Mouse (Mus musculus) neural tube, embryonic 12.5 days (tissue): ENCODE measurements at regions not wholly inside any gene's neighbourhood (a gene's known extent, or its start where the extent isn't known, plus 50 kb on each side); places are given as distances from the start of the nearest gene placed in this dataset.
"Not testable (repeated sequence)": the region's sequence is repeated elsewhere in the genome, so short reads cannot be mapped to it uniquely, and the experiment has no call there.

ENCODE experiments used
- ATAC-seq: fragments of 200-750 bp; cut with Nextera tagmentation; 2 replicates; pipeline ENCODE4 v1.8.0; 2017; ENCODE audit warnings: low read depth, mild to moderate bottlenecking, moderate TSS enrichment, moderate library complexity; ENCODE audit not compliant: low FRiP score
- H3K27ac ChIP-seq: fragments of 300-500 bp; sonication (generic); 2 replicates; pipeline ENCODE4 v1.5.1; 2016
- H3K27me3 ChIP-seq: fragments of 300-500 bp; sonication (generic); replicated peaks from 2 replicates; pipeline ENCODE4 v1.6.1; 2016; ENCODE audit warnings: mild to moderate bottlenecking
- H3K36me3 ChIP-seq: fragments of 300-500 bp; sonication (generic); 2 replicates; pipeline ENCODE4 v1.6.1; 2016; ENCODE audit warnings: mild to moderate bottlenecking
- H3K4me1 ChIP-seq: fragments of 300-500 bp; sonication (generic); 2 replicates; pipeline ENCODE4 v1.6.1; 2016
- H3K4me2 ChIP-seq: fragments of 300-500 bp; sonication (generic); replicated peaks from 2 replicates; pipeline ENCODE4 v1.6.1; 2016; ENCODE audit warnings: mild to moderate bottlenecking
- H3K4me3 ChIP-seq: fragments of 300-500 bp; sonication (generic); 2 replicates; pipeline ENCODE4 v1.5.1; 2016
- H3K9ac ChIP-seq: fragments of 300-500 bp; sonication (generic); 2 replicates; pipeline ENCODE4 v1.6.1; 2016; ENCODE audit warnings: mild to moderate bottlenecking
- H3K9me3 ChIP-seq: fragments of 300-500 bp; sonication (generic); 2 replicates; pipeline ENCODE4 v1.6.1; 2016; ENCODE audit warnings: mild to moderate bottlenecking
- WGBS: fragments of 180-500 bp; shearing (Covaris S2); methylation state at CpG from one replicate; pipeline ENCODE4 v1.1.7; 2016; 5-methylcytosine and 5-hydroxymethylcytosine counted together

- H3K9me3 ChIP-seq: no peaks in the 10 kb centered on the region
- H3K4me2 ChIP-seq: no peak overlapping the region
- H3K4me3 ChIP-seq: no peak overlapping the region
- H3K4me1 ChIP-seq: no peaks in the 10 kb centered on the region
- no peak overlapping the region for H3K9ac ChIP-seq
- 84% methylated on average over 2 of the region's 2 CpGs for WGBS
- no peaks in the 10 kb centered on the region for H3K27me3 ChIP-seq
- no peak for ATAC-seq
- no peak overlapping the region for H3K27ac ChIP-seq
- no peaks in the 10 kb centered on the region for H3K36me3 ChIP-seq
These were observed 138.5 kb downstream of the Rdh14 start for GRCm38 (mm10) chr12:10529077-10529476.

- 85% methylated on average over 3 of the region's 3 CpGs for whole genome bisulfite sequencing
These were observed 140.4 kb downstream of the Rdh14 start for GRCm38 (mm10) chr12:10530996-10531395.

GRCm38 (mm10) chr12:10533971-10534370, 143.4 kb downstream of the Rdh14 start:
- Histone ChIP-seq H3K9ac (no peak overlapping the region), H3K27ac (no peak overlapping the region), H3K27me3 (no peaks in the 10 kb centered on the region), H3K4me3 (no peak overlapping the region), H3K4me2 (no peak overlapping the region), H3K4me1 (no peaks in the 10 kb centered on the region), H3K9me3 (no peaks in the 10 kb centered on the region), H3K36me3 (no peaks in the 10 kb centered on the region)
- WGBS: 88% methylated on average over 6 of the region's 6 CpGs
- ATAC-seq: no peak

More at GRCm38 (mm10) chr12:10530996-10531395, 140.4 kb downstream of the Rdh14 start:
- Histone ChIP-seq H3K27me3 (no peaks in the 10 kb centered on the region), H3K27ac (no peak overlapping the region), H3K4me3 (no peak overlapping the region), H3K4me1 (no peaks in the 10 kb centered on the region), H3K4me2 (no peak overlapping the region), H3K9me3 (no peaks in the 10 kb centered on the region), H3K9ac (no peak overlapping the region), H3K36me3 (no peaks in the 10 kb centered on the region)
- no peak for ATAC-seq

GRCm38 (mm10) chr12:10536239-10536638, 145.7 kb downstream of the Rdh14 start:
- no peaks in the 10 kb centered on the region for H3K4me1 ChIP-seq
- WGBS: 81% methylated on average over 12 of the region's 12 CpGs
- H3K27me3 ChIP-seq: no peaks in the 10 kb centered on the region
- no peak overlapping the region for H3K27ac ChIP-seq
- ATAC-seq: no peak
- H3K9me3 ChIP-seq: no peaks in the 10 kb centered on the region
- H3K4me2 ChIP-seq: no peak overlapping the region
- H3K9ac ChIP-seq: no peak overlapping the region
- H3K4me3 ChIP-seq: no peak overlapping the region
- no peaks in the 10 kb centered on the region for H3K36me3 ChIP-seq

GRCm38 (mm10) chr12:10537069-10537468, 146.5 kb downstream of the Rdh14 start:
- WGBS: 0% methylated on average over 4 of the region's 4 CpGs
- Histone ChIP-seq H3K36me3 (no peaks in the 10 kb centered on the region), H3K9ac (no peak overlapping the region), H3K9me3 (no peaks in the 10 kb centered on the region), H3K4me1 (no peaks in the 10 kb centered on the region), H3K4me3 (no peak overlapping the region), H3K27ac (no peak overlapping the region), H3K27me3 (no peaks in the 10 kb centered on the region), H3K4me2 (no peak overlapping the region)
- peak; percentile 61; the same call in 1 of the 2 replicates for ATAC-seq

GRCm38 (mm10) chr12:10549481-10550201, 159.1 kb downstream of the Rdh14 start:
- Histone ChIP-seq H3K9me3 (no peaks in the 10 kb centered on the region), H3K4me3 (no peak overlapping the region), H3K9ac (no peak overlapping the region), H3K27ac (no peak overlapping the region), H3K27me3 (no peaks in the 10 kb centered on the region), H3K4me1 (no peaks in the 10 kb centered on the region), H3K4me2 (no peak overlapping the region), H3K36me3 (no peaks in the 10 kb centered on the region)
- ATAC-seq: no peak
- WGBS: 72% methylated on average over 1 of the region's 1 CpGs

- not testable (repeated sequence) for H3K27ac ChIP-seq, H3K9ac ChIP-seq, H3K4me3 ChIP-seq, H3K9me3 ChIP-seq, H3K4me2 ChIP-seq, ATAC-seq, H3K4me1 ChIP-seq, H3K36me3 ChIP-seq, H3K27me3 ChIP-seq
- 83% methylated on average over 1 of the region's 1 CpGs for WGBS
These were observed 164.1 kb downstream of the Rdh14 start for GRCm38 (mm10) chr12:10554701-10555100.

GRCm38 (mm10) chr12:10562966-10563365, 172.4 kb downstream of the Rdh14 start:
- Histone ChIP-seq H3K9me3 (no peaks in the 10 kb centered on the region), H3K9ac (no peak overlapping the region), H3K4me3 (no peak overlapping the region), H3K4me2 (no peak overlapping the region), H3K27me3 (no peaks in the 10 kb centered on the region), H3K4me1 (no peaks in the 10 kb centered on the region), H3K36me3 (no peaks in the 10 kb centered on the region), H3K27ac (no peak overlapping the region)
- 65% methylated on average over 1 of the region's 1 CpGs for WGBS
- ATAC-seq: no peak

- no peak overlapping the region for H3K4me3 ChIP-seq
- no peak overlapping the region for H3K27ac ChIP-seq
- H3K4me1 ChIP-seq: no peaks in the 10 kb centered on the region
- 92% methylated on average over 2 of the region's 2 CpGs for WGBS
- no peak overlapping the region for H3K9ac ChIP-seq
- no peak overlapping the region for H3K4me2 ChIP-seq
- H3K9me3 ChIP-seq: no peaks in the 10 kb centered on the region
- H3K36me3 ChIP-seq: no peaks in the 10 kb centered on the region
- no peak for ATAC-seq
- no peaks in the 10 kb centered on the region for H3K27me3 ChIP-seq
These were observed 177.3 kb downstream of the Rdh14 start for GRCm38 (mm10) chr12:10567881-10568280.

GRCm38 (mm10) chr12:10571643-10572377, 181.2 kb downstream of the Rdh14 start:
- 55% methylated on average over 11 of the region's 11 CpGs for WGBS
- ATAC-seq: no peak
- no peaks in the 10 kb centered on the region for H3K4me1 ChIP-seq
- no peaks in the 10 kb centered on the region for H3K9me3 ChIP-seq
- no peak overlapping the region for H3K27ac ChIP-seq
- no peak overlapping the region for H3K4me3 ChIP-seq
- no peak overlapping the region for H3K4me2 ChIP-seq
- no peaks in the 10 kb centered on the region for H3K27me3 ChIP-seq
- H3K9ac ChIP-seq: no peak overlapping the region
- H3K36me3 ChIP-seq: no peaks in the 10 kb centered on the region

GRCm38 (mm10) chr12:10572378-10572650, 181.7 kb downstream of the Rdh14 start:
- ATAC-seq: no peak
- H3K9me3 ChIP-seq: no peaks in the 10 kb centered on the region
- 56% methylated on average over 5 of the region's 5 CpGs for WGBS
- H3K9ac ChIP-seq: no peak overlapping the region
- H3K4me2 ChIP-seq: no peak overlapping the region
- H3K27ac ChIP-seq: no peak overlapping the region
- H3K36me3 ChIP-seq: no peaks in the 10 kb centered on the region
- no peaks in the 10 kb centered on the region for H3K4me1 ChIP-seq
- no peak overlapping the region for H3K4me3 ChIP-seq
- H3K27me3 ChIP-seq: no peaks in the 10 kb centered on the region

- Histone ChIP-seq H3K4me3 (no peak overlapping the region), H3K27me3 (no peaks in the 10 kb centered on the region), H3K27ac (no peak overlapping the region), H3K4me1 (no peaks in the 10 kb centered on the region), H3K36me3 (no peaks in the 10 kb centered on the region), H3K9ac (no peak overlapping the region), H3K9me3 (no peaks in the 10 kb centered on the region), H3K4me2 (no peak overlapping the region)
- WGBS: 76% methylated on average over 9 of the region's 9 CpGs
- ATAC-seq: no peak
These were observed 182.8 kb downstream of the Rdh14 start for GRCm38 (mm10) chr12:10573381-10573780.
